Mouse (Mus musculus) cerebellum, adult 2 months (tissue): Measurements from ENCODE around the gene Scel.

Source experiments
- CTCF ChIP-seq: fragments of 200-500 bp; IDR thresholded peaks from 2 replicates; pipeline ENCODE4 v1.5.1; 2011; ENCODE audit warnings: low read depth, mild to moderate bottlenecking, control low read depth, low read length, moderate library complexity, borderline replicate concordance; ENCODE audit not compliant: insufficient read depth
- POLR2A ChIP-seq: fragments of 200-500 bp; IDR thresholded peaks from 2 replicates; pipeline ENCODE4 v1.6.1; 2011; ENCODE audit warnings: low read length, control low read depth, borderline replicate concordance; ENCODE audit not compliant: insufficient read depth

DNA sequence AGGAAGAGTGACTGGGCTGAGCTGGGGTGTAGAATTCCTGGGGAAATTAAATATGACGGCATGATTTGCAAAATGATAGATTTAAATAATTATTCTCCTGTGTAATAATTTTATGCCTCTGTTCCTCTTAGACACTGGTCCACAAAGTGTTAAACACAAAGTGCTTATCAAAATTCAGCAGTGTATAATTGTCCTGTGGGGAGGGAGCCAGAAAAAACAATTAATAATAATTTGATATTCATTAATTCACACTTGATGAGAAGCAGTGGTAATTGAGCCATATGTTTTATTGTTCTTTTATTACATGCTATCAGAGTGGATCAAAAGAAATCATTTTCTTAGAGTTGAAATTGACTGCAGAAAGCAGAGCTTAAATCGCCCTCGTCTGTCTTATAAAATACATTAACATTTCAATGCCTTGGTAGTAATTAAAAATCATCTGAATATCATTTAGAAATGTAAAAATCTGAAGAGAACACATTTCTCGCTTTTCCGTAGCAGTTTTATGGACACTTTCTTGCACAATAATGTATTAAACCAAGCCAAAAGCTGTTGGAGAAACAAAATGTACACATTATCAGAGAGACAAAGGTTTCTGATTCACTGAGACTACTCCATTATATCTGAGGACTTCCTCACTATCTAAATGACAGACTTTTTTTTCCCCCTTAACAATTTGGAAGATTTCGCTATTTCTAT, 100.6 kb downstream of the Scel start:
- no peak for TF ChIP-seq CTCF
- no peak for TF ChIP-seq POLR2A
